Mouse (Mus musculus) left cerebral cortex, adult 8-10 months (tissue): Measurements from ENCODE around the gene Poll. TPM values are rescaled to one million over a fixed set of nuclear protein-coding genes. Genes with fewer than 3 reads are reported as not detected.
A peak's percentile ranks its signal among the peaks of the same experiment; 100 is the strongest.
"Not testable (repeated sequence)": the region's sequence is repeated elsewhere in the genome, so short reads cannot be mapped to it uniquely, and the experiment has no call there.

Experiments used
- DNase-seq, 2 experiments: peaks; one replicate each; pipeline ENCODE4 v3.0.0; 2022; ENCODE audit warnings: low spot score in 2 of 2
- total RNA-seq, 4 experiments: library from RNA; stranded (reverse); gene quantifications; 2 replicates each; pipeline ENCODE4 v1.2.4; 2022

Poll gene
- total RNA-seq, 4 experiments from 2014 or later: 9.3 to 11.4 (median 10.6) TPM

DNA sequence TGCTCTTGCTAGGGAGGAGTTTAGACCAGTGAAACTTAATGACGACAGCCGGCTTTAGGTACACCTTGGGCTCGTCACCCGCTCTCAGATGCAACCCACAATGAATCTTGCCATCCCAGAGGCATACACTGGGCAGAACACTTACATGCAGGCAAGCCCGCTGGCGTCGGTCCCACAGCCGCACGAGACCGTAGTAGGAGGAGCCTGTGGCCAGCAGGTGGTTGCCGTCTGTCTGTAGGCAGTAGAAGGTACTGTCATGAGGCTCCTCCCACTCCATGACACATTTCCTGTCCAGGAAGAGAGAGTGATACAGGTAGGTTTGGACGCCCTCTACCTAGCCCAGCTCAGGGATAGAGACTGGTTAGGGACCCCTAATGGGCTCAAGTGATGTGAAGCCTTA, 18.6 kb upstream of the Poll start:
- no peak for DNase-seq

DNA sequence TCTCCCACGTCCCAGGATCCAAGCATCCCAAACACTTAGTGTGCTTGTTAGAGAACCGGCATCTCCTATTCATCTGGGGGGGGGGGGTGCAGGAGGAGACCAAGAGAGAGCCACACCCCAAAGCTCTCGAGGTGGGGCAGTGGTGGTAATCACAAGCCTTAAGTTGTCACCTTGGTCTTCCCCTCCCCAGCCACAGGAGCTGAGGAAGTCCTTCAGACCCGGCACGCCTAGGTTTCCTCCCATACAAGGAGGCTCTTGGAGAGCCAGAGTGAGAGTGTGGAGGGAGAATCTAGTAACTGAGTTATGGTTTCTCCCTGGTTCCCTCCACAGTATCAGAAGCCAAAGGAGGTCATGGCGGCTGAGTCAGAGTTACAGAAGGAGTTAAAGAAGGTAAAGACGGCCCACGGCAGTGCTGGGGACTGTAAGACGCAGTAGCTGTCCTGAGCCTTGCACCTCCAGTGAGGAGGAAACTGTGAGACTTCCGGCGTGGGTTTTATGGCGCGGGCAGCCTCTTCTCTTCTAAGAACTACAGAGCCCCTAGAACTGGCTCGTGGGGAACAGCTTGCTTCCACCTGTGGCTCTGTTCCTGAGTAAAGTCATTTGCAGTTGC, 16.9 kb upstream of the Poll start:
- DNase-seq: no peak

DNA sequence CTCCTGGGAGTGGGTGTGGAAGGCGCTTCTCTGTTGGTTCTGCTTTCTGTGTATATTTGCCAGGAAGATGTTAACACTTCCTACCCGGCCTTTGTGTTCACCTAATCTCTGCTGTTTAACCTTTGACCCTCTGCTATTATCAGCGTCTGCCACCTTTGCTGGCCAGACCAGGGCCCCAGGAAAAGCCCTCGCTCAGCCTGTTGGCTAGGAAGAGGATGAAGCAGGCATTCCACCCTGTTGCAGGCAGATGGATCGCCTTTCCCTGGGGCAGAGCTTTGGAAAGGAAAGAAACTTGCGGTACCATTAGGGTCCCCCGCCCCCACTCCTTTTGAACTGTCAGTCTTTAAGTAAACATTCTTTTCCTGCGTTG, 15.3 kb upstream of the Poll start:
- DNase-seq: no peak

DNA sequence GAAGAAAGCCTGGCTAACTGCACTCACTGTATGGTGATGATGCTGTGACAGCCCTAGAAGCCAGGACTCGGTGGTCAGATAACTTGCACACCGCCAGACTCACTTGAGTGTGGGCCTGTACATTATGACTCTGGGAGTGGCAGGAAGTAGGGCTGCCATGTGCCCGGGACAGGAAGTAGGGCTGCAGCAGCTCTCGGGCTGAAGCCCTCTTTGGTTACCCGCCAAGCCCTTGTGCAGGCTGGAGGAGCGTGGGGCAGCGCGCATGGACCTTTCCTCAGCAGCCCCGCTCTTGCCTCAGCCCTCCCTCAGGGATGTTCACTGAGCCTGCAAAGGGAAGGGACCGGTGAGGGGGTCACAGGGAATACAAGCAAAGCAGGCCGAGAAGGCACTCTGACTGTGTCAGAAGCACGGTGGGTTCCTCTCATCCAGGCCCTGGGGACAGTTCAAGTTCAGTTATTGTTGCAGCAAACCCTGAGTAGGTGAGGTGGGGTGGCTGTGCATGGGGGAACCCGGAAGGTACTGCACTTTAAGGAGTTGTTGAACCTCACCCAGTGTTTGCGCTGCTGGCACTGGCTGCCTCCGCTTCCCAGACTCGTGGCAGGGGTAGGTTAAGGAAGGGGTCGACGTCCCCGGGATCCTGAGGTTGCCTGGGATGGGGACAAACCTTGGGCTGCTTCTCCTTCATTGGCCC, 14.8 kb upstream of the Poll start:
- no peak for DNase-seq

DNA sequence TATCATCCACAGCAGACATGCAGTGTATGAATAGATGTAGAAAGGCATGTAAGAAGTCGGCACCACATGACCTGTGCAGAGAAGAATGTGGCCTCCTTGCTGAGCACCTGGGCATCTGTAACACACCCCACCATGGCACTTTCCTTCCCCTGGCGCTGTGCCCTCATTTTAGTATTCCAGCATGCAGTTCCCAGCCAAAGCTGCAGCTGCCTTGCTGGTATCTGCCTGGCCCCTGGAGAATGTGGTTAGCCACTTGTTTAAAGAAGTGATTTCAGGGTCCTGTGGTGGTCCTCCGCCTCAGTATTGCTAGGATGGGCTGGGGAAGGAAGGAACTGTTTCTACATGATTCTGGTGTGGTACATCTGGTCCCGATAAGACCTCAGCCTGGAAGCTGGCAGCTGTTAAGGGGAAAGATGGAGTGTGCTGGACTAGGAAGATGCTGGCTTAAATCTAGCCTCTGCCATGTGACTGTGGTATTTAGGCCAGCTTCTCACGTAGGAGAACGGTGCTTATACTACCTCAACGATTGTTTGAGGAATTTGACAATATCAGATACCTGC, 14.1 kb upstream of the Poll start:
- DNase-seq: no peak

DNA sequence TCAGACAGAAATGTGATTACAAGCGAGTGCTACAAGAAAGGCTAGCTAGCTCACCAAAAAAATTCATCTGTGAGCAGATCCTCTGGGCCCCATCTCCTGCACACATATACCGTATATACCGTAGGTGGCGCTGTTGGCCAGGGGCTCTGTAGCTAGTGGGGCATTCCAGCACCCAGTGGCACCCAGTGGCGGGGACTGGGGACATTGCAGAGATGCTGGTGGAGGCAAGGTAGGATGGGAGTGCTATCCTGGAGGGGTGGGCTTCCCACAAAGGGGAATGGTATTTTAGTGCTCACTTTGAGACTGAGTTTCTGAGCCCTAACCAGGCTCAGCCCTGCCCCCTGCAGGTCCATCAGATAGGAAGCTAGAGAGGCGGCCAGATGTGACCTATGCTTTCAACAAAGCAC, 13.5 kb upstream of the Poll start:
- DNase-seq: peak; percentile 42 to 65

DNA sequence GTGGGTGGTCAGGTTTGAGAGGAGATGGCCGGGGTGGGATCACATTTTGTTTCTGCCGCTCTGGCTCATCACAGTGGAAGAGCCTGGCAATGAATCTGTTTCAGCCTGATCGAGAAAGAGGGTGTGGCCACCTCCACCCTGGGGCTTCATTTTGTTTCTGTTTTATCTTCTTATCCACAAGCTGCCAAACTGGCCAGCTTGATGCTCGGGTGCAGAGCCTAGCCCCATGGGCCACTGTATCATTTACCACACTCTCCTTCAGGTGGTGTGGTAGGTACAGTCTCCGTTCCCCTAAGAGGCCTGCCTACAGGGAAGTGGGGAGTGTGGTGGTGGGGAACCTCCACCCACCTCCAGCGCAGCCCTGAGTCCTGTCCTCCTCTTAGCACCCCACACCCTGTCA, 12.7 kb upstream of the Poll start:
- no peak for DNase-seq

DNA sequence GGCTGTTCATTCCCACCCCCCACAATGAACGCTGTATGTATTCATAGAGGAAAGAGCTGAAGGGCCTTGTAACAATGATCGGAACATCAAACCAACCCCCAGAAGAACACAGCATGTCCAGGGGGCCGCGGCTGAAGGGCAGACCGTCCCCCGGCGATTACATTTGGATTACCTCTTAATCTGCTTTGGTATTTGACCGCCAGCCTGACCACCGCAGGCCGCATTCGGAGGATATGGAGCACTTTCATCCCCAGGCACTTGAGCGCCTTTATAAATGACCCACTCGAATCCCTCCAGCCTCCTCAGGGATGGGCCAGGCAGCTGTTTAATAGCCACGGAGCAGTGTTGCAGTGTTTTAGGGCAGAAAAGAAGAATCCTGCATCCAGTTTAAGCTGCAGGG, 7.0 kb upstream of the Poll start:
- no peak for DNase-seq

DNA sequence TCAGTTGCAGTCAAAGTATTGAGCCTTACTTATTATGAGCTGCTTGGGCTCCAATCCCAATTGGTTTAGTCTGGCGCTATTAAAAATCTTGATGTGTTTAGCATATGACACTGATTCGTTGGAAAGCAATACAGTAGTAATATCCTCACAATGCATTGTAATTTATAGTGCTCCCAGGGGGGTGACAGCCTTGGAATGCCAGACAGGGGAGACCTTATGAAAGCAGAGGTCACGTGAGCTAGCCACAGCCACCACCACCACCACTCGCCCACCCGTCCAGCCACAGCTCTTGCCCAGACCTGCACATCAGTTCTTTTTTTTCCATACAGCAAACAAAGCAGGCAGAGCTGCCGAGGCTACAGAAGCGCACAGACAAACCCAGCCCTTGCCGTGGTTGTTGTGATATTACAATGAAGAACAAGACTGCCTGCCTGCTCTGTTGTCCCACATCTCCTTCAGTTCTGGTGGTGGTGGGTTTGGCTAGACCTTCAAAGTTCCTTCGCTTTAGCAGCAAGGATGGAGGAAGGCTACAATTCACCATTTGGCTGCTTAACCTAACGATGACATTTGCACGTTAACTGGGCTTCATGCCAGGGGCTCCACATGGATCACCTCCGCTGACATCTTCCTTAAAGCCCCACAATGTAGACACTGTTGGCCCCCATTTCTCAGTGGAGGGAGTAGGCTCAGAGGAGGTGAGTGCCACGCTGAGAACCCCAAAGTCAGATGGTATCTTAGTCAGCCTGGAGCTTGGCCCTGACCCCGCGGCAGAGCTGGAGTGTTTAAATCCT, 5.8 kb upstream of the Poll start:
- DNase-seq: no peak

DNA sequence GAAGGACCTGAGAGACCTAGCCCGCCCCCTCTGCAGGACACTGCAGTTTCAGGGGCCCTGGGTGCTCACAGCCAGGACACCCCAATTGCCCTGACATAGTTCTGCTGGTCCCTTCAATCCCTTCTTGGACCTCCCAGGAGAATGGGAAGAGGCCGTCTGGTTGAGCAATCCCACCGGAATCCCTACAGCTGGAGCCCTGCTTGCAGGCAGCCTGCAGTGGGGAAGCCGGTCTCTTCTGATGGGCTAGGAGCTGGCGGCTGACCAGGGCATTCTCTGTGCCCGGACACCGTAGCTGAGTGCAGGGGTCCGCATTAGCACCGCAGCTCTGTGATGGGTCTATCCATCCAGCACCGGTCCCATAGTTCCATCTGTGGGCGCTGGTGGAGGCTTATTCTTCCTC, 6.2 kb downstream of the Poll start:
- no peak for DNase-seq

DNA sequence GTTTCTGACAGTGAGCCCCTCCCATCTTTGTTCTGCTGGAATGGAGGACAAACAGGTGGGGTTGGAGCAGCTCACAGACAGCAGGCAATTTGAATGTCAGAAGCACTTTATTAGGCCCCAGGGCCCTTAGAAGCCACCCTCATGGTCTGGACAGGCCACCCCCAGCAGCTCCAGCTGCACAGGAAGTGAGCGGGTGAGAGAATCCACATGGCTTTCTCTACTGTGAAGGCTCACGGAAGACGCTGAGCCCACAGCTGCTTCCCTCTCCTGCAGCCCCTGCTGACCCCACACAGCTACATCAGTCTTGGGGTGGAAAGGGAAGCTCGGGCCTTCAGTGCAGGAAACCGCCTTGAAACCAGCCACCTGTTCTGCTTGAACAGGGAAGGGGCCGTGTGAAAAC, 8.1 kb downstream of the Poll start:
- no peak for DNase-seq

DNA sequence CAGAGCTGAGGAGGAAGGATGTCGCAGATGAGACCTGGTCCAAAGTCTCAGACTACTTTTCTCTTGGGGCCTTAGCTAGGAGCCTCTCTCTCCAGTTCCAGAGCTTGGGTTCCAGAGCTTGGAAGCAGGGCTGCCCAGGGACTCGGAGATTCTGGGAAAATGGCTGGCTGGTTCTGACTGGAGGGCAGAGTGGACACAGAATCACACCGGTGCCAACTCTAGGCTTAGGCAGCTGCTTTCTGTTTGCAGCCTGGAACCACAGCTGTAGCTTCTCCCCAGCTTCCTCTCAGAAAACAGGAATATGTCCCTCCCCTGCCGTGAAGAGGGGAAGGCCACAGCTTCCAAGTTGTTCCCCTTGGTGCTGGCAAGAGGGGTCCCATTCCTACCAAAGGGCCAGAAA, 10.4 kb downstream of the Poll start:
- DNase-seq: no peak

DNA sequence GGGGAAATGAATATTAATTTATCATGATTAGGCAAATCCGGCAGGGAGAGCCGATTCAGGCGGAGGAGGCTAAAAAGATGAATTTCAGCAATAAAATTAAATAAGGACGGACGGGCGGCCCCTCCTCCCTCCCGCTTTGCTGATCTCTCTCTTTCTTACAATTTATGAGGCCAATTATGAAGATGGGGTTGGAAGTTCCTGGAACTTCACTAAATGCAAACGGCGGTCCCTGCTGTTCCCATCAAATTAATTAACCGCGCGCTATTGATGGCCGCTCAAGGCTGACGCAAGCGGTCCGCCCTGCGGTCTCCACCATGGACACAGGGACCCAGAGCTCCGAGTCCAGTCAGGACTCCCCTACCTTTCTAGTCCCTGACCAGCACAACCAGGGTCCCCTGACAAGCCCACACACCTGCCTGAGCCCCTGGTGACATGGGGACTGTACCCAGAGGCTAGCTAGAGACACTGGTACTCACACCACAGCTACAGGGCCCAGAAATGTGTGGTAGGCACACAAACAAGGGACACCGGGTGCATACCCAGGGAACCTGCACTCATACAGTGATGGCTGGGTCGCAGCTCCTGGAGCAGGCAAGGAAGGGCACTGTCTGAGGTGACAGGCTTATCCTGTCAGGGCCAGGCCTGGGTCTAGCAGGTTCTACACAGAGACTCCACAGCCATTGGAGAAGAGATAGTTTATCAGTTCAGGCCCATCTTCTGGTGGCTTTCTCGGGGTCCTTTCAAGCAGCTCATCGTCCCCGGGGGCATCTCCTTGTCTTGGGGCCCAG, 11.0 kb downstream of the Poll start:
- no peak for DNase-seq

DNA sequence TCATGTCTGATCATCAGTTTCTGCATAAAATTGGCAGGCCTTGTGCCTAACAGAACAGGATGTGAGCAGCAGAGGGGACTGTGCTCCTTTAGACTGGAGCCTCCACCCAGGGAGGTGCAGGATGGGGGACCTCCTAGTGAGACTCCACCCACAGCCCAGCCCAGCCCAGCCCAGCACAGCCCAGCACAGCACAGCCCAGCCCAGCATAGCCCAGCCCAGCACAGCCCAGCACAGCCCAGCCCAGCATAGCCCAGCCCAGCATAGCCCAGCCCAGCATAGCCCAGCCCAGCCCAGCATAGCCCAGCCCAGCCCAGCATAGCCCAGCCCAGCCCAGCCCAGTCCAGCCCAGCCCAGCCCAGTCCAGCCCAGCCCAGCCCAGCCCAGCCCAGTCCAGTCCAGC, 12.1 kb downstream of the Poll start:
- not testable (repeated sequence) for DNase-seq

DNA sequence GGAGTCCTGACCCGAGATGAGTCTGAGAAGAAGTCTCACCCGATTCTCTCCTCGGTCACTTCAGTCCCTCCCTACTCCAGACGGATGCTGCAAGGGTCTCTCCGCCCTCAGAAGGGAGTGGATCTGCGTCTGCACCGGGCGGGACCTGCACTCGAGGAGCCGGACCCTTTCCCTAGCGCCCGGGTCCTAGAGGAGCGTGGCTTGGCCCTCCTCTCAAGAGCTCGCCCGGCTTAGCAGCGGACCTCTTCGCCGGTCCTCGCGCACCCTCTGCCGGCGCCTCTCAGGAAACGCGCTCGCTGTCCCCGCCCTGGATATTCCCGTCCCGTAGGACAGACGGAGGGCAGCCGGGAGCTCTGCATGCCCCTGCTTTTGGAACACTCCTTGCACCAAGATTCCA, 15.4 kb downstream of the Poll start:
- DNase-seq: peak; percentile 35 to 73

DNA sequence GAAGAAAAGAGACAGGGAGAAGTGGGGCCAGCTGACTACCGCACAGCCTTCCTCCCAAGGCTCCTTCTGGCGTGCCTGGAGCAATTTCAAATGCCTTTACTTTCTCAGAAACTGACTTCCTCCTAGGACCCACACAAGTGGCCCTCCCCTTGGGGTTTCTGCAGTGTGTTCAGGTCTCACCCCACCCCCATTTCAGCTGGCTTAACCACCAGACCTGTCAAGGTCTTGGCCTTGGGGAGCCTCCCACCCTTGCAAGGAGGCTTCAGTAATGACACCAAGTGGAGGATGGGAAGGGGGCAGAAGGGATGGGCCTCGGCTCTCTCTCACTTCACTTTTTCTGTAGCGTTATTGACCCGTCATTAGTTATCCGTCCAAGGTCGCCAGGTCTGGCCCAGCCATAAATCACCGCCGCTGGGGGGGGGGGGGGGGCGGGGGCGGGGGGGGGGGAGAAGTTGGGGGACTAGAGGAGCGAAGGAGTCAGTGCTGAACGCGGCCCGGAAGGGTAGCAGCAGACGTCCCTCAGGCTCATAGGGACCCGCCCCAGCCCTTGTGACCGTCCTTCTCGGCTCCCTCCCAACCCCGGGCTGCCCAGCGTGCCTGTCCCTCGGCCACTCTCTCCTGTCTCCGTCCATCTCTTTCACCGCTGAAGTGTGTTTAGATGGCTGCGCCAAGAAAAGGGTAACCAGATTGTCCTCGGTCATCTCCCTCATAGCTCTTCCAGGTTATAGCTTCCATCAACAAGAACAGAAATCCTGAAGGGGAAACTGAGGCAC, 16.0 kb downstream of the Poll start:
- no peak for DNase-seq

DNA sequence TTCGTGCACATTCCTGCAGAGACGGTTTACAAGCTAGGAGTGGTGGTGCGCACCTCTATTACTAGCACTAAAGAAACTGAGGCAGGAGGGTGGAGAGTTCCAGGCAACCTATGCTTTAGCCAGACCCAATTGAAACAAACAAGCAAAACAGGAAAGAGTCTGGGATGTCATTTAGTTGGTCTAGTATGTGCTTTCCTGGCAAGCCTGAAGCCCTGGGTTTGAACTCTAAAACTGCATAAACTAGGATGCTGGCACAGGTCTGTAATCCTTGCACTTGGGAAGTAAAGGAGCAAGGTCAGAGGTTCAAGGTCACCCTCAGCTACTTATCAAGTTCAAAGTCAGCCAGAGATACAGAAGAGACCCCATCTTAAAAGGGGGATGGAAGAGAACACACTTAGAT, 18.3 kb downstream of the Poll start:
- no peak for DNase-seq

DNA sequence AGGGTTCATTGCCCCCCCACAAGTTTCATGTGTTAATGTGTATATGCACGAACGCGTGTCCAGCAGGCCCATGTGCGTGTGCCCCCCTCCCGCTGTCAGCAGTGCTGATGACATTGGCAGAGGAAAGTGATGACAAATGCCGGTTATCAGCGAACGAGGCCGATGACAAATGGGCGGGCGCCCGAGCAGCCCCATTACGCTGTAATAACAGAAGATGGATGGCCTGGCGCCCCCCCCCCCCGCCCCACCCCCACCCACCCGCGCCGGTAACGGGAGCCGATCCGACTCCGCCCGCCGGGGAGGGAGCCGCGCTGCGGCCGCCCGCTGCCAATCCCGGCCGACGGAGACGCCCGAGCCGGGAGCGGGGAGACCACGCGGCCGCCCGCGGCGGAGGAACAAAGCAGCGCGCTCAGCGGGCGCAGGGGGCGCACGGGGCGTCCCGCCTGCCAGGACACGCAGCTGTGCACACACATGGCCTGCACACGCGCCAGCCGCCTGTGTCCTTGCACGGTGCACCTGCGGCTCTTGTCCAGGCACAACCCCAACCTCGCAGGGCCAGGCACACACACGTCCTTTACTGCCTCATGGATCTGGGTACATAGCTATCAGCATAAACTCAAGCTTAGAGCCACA, 18.8 kb downstream of the Poll start:
- DNase-seq: peak in 1 of 2 experiments; percentile 51

DNA sequence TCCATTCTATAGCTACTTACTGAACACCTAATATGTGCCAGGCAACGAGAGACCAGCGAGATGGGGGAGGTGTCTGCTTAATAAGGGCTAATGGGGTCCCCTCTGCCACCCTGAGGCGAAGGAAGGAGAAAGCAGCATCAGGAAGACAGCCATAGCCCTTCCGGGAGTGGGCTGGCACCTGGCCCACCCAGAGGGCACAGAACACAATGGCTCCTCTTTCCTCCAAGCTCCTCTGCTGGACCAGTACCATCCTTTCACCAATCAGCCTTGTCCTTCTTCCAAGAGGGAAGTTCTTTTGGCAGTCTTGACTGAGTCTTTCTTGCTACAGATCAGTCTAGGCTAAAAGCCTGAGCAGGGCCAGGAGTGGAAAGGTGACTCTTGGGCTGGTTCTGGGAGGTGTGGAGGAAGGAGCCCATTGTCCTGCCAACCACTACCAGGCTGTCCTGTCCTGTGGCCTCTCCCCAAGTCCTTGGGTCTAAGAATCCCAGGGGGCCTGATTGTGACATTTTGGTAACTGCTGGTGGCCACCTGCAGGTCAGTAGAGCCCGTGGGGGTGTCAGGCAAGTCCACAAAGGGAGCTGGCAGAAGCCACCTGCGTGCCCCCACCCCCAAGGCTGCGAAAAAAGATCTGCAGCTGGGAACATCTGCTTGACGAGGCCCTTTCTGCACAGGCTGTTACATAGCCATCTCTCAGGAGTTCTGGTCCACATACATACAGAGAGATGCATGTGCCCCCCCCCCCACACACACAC, 19.5 kb downstream of the Poll start:
- DNase-seq: peak in 1 of 2 experiments; percentile 41

DNA sequence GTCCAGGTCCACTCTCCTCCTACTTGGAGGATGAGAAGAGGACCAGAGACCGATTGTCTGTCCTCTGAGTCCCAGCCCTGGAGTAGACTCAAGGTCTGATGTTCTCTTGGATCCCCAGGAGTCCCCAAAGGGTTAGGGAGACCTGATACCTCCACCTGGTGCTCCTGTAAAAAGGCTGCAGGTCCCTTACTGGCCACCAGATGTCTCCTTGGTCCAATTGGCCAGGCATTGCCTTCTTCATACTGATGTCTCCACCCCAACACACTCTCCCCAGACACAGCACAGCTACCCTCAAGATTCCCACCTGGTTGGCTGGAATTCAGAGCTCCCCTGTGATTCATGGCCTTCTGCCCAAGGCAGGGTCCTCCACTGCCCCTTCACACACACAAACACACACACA, 22.8 kb downstream of the Poll start:
- DNase-seq: no peak
